Mouse (Mus musculus) heart, adult 2 months (tissue): Measurements from ENCODE around the gene Phf20. TPM values are rescaled to one million over a fixed set of nuclear protein-coding genes. Genes with fewer than 3 reads are reported as not detected.

Source experiments
- DNase-seq, 2 experiments: peaks; one replicate each; pipeline ENCODE4 v3.0.0; 2021
- H3K27ac ChIP-seq: fragments of 200-600 bp; 2 replicates; pipeline ENCODE4 v1.8.1; 2022
- H3K27me3 ChIP-seq: fragments of 200-500 bp; 2 replicates; pipeline ENCODE4 v1.6.1; 2012; ENCODE audit warnings: mild to moderate bottlenecking, low read length, inconsistent platforms, mixed read lengths; ENCODE audit not compliant: control insufficient read depth, insufficient read depth
- H3K36me3 ChIP-seq: fragments of 200-500 bp; 2 replicates; pipeline ENCODE4 v1.6.1; 2012; ENCODE audit warnings: low read length, inconsistent platforms; ENCODE audit not compliant: control insufficient read depth, insufficient read depth
- H3K4me1 ChIP-seq: fragments of 200-500 bp; 2 replicates; pipeline ENCODE4 v1.6.1; 2011; ENCODE audit warnings: low read length; ENCODE audit not compliant: control insufficient read depth, insufficient read depth
- H3K4me3 ChIP-seq: fragments of 200-600 bp; 2 replicates; pipeline ENCODE4 v1.8.1; 2022
- H3K79me2 ChIP-seq: fragments of 200-500 bp; replicated peaks from 2 replicates; pipeline ENCODE4 v1.6.1; 2012; ENCODE audit warnings: mild to moderate bottlenecking, inconsistent platforms, low read length, moderate library complexity, mixed read lengths; ENCODE audit not compliant: control insufficient read depth, insufficient read depth
- H3K9ac ChIP-seq: fragments of 200-500 bp; 2 replicates; pipeline ENCODE4 v1.6.1; 2012; ENCODE audit warnings: low read depth, mild to moderate bottlenecking, control low read depth, inconsistent platforms, low read length, mixed read lengths
- CTCF ChIP-seq: fragments of 200-600 bp; IDR thresholded peaks from 2 replicates; pipeline ENCODE4 v1.8.1; 2022; ENCODE audit warnings: antibody characterized with exemption, mild to moderate bottlenecking, moderate library complexity
- EP300 ChIP-seq: fragments of 200-500 bp; IDR thresholded peaks from 2 replicates; pipeline ENCODE4 v1.6.1; 2011; ENCODE audit warnings: low read depth, low read length, control low read depth; ENCODE audit not compliant: insufficient read depth
- POLR2A ChIP-seq: fragments of 200-500 bp; IDR thresholded peaks from 2 replicates; pipeline ENCODE4 v1.6.1; 2011; ENCODE audit warnings: mild to moderate bottlenecking, low read depth, low read length, control low read depth; ENCODE audit not compliant: insufficient read depth
- WGBS: fragments of 180-500 bp; shearing (Covaris S2); methylation state at CpG from one replicate; pipeline ENCODE4 v1.1.7; 2018; 5-methylcytosine and 5-hydroxymethylcytosine counted together
- intact Hi-C: fragments of 180-260 bp; cut with DNase I; formaldehyde crosslinking; loops from one replicate; pipeline ENCODE4 v1.15.1; 2025
- polyA plus RNA-seq: library from polyadenylated mRNA; depleted of rRNA; stranded (reverse); fragments of >200 nt; gene quantifications from 2 replicates; pipeline ENCODE4 v1.2.3, GENCODE M21; 2012
- total RNA-seq, 2 experiments: library from RNA; stranded (reverse); gene quantifications; 2 replicates each; pipeline ENCODE4 v1.2.3; 2021

Phf20 gene
- total and polyA plus RNA-seq, 3 experiments = 7.1 to 20.0 (median 15.6) TPM

DNA sequence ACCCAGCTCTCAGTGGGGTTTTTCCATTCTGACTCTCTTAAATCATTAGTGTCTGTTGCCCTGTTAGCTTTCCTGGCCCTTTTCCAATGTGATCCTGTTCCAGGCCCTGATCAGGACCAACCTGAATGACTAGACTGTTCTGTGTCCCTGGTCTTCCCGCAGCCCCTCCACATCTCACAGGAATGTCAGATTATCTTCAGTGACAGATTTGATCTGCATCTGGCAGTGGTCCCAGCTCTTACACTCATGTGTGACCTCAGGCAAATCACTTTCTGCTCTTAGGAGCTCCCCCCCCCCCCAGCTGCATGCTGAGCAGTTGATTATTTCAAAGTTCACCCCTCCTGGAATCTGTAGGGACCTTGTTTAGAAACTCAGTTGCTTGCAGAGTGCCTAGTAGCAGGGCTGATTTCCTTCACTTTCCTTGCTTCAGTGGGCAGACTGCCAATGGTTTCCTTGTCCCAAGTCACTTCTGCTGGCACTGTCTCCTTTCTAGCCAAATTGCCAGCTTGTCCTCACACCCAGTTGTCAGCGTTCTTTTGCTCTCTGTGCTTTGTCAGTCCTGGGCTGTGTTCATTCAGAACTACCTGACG is 6.7 kb downstream of the Phf20 start:
- peak; percentile 37 to 62 for DNase-seq
- H3K79me2 ChIP-seq = peaks cover 6% of the 10 kb centered on the region
- H3K36me3 ChIP-seq = peaks cover 13% of the 10 kb centered on the region
- WGBS = 16% methylated on average over 3 of the region's 3 CpGs
- peak overlapping the region; percentile 0; the same call in 1 of the 2 replicates for H3K27ac ChIP-seq
- TF ChIP-seq POLR2A (no peak), EP300 (0 out of 2 replicates have a peak, but pooled peaks have one; percentile 7), CTCF (no peak)
- H3K4me1 ChIP-seq = peaks cover 9% of the 10 kb centered on the region
- H3K4me3 ChIP-seq = no peak overlapping the region
- H3K9ac ChIP-seq = 0 out of 2 replicates have a peak overlapping the region, but pooled peaks have one; percentile 14
- intact Hi-C loops = no loop called here
- H3K27me3 ChIP-seq = no peaks in the 10 kb centered on the region

DNA sequence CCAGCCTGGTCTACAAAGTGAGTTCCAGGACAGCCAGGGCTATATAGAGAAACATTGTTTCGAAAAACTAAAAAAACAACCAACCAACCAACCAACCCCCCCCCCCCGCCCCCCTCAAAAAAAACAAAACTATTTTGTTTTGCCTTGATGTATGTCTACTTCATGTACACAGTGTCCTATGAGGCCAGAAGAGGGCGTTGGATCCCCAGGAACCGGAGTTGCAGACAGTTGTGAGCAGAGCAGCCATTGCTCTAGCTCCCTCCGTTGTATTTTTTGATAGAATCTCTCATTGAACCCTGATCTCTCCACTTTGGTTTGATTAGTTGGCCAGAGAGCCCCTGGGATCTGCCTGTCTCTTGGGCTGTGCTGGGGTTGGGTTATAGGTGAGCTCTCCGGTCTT is 7.7 kb downstream of the Phf20 start:
- peaks cover 7% of the 10 kb centered on the region for H3K4me1 ChIP-seq
- H3K4me3 ChIP-seq = no peak overlapping the region
- no peak for DNase-seq
- no peak overlapping the region for H3K27ac ChIP-seq
- intact Hi-C loops = no loop called here
- H3K27me3 ChIP-seq = no peaks in the 10 kb centered on the region
- TF ChIP-seq CTCF (0 out of 2 replicates have a peak, but pooled peaks have one; percentile 18), EP300 (no peak)
- peaks cover 6% of the 10 kb centered on the region for H3K79me2 ChIP-seq
- no peak overlapping the region for H3K9ac ChIP-seq
- peaks cover 8% of the 10 kb centered on the region for H3K36me3 ChIP-seq
- 90% methylated on average over 6 of the region's 6 CpGs for WGBS

DNA sequence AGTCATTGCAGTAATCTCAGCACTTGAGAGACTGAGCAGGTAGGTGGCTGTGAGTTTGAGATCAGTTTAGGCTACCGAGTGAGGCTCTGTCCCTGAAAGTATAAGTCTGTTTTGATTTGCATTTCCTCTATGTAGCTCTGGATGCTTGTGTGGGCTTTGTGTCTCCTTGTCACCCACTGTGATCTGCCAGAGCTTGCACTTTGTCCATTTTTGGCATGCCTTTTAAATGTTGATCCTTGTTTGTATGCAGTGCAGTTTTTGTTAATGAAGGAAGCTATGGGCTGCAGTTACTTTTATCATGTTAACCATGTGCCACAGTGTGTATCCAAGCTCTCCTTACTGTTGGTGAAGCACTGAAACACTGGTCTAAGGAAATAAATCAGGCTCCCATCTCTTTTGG is 21.5 kb downstream of the Phf20 start:
- H3K9ac ChIP-seq = no peak overlapping the region
- whole genome bisulfite sequencing = 88% methylated on average over 1 of the region's 1 CpGs

DNA sequence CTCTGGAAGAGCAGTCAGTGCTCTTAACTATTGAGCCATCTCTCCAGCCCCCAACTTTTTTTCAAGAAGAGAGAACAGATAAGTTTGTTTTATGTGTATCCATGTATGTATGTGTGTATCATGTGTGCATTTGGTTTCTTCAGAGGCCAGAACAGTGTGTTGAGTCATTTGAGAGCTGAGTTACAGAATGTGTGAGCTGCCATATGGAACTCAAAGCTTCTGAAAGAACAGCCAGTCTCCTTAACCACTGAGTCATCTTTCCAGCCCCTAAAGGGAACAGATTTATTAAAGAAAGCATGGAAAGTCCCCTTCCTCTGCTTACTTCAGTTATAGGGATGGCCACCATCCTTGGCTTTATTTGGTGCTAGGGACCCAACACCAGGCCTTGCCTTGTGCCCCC is 25.8 kb downstream of the Phf20 start:
- no peaks in the 10 kb centered on the region for H3K27me3 ChIP-seq
- intact Hi-C loops = no loop called here
- H3K4me3 ChIP-seq = no peak overlapping the region
- no peak for TF ChIP-seq POLR2A
- TF ChIP-seq CTCF = no peak
- H3K4me1 ChIP-seq = no peaks in the 10 kb centered on the region
- no peaks in the 10 kb centered on the region; the same call in 1 of the 2 replicates for H3K36me3 ChIP-seq
- no peaks in the 10 kb centered on the region for H3K79me2 ChIP-seq
- no peak for DNase-seq
- H3K27ac ChIP-seq = no peak overlapping the region
- H3K9ac ChIP-seq = no peak overlapping the region

More for the DNA sequence above, 21.5 kb downstream of the Phf20 start:
- H3K36me3 ChIP-seq = no peaks in the 10 kb centered on the region
- no peak overlapping the region for H3K4me3 ChIP-seq
- H3K27me3 ChIP-seq = no peaks in the 10 kb centered on the region
- H3K79me2 ChIP-seq = no peaks in the 10 kb centered on the region
- intact Hi-C loops = no loop called here
- DNase-seq = no peak
- H3K27ac ChIP-seq = no peak overlapping the region
- TF ChIP-seq POLR2A = no peak
- TF ChIP-seq CTCF = no peak
- no peak for TF ChIP-seq EP300
- H3K4me1 ChIP-seq = no peaks in the 10 kb centered on the region

DNA sequence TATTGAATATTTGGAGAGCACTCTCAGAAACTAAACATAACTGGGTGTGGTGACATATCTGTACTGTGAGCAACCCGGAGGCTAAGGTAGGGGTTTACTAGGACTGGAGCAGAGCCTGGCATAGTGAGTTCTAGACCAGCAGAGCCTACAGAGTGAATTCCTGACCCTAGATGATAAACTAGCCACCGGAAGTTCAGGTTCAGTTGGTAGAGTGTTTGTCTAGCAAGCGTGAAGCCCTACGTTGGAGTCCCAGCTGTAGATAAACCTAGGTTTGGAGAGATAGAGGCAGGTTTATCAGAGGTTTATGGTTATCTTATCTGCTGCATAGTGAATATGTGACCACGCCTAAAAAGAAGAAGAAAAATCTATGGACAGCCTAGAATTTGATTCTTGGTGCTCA is 27.8 kb downstream of the Phf20 start:
- no peaks in the 10 kb centered on the region for H3K27me3 ChIP-seq
- no peak overlapping the region for H3K4me3 ChIP-seq
- no peak for TF ChIP-seq POLR2A
- TF ChIP-seq CTCF = no peak
- no peak for TF ChIP-seq EP300
- intact Hi-C loops = no loop called here
- no peak overlapping the region for H3K9ac ChIP-seq
- no peak for DNase-seq
- no peaks in the 10 kb centered on the region; the same call in 1 of the 2 replicates for H3K36me3 ChIP-seq
- no peaks in the 10 kb centered on the region for H3K4me1 ChIP-seq
- H3K79me2 ChIP-seq = no peaks in the 10 kb centered on the region
- WGBS = 69% methylated on average over 5 of the region's 5 CpGs
- no peak overlapping the region for H3K27ac ChIP-seq

DNA sequence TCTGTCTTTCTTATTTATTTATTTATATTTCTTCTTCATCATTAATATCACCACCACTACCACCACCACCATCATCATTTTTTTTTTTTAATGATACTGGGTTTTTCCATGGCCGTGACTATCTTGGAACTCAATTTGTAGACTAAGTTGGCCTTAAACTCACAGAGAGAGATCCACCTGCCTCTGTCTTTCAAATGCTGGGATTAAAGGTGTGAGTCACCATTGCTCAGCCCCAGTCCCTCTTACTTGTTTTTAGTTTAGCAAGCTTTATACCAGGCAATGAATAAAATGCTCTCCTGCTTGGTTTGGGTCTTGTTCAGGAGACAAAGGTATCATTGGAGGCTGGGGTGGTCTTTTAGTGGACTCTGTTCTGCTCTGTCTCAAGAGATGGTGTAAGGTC is 31.4 kb downstream of the Phf20 start:
- WGBS = 98% methylated on average over 1 of the region's 1 CpGs
- Histone ChIP-seq H3K36me3 (no peaks in the 10 kb centered on the region; the same call in 1 of the 2 replicates), H3K4me1 (no peaks in the 10 kb centered on the region)

More for the DNA sequence above, 31.4 kb downstream of the Phf20 start:
- no peak for DNase-seq
- Histone ChIP-seq H3K4me3 (no peak overlapping the region), H3K27me3 (no peaks in the 10 kb centered on the region), H3K79me2 (peaks cover 2% of the 10 kb centered on the region; the same call in 1 of the 2 replicates), H3K9ac (no peak overlapping the region), H3K27ac (no peak overlapping the region)
- intact Hi-C loops = no loop called here
- TF ChIP-seq EP300 (no peak), CTCF (no peak)
